Mouse (Mus musculus) adrenal gland, postnatal 14 days (tissue): ENCODE results near the gene Dmap1. TPM values are rescaled to one million over a fixed set of nuclear protein-coding genes. Genes with fewer than 3 reads are reported as not detected.

Source experiments
- DNase-seq: peaks from one replicate; pipeline ENCODE4 v3.0.0; 2021; ENCODE audit warnings: mixed read lengths
- total RNA-seq: library from RNA; stranded (reverse); gene quantifications from 2 replicates; pipeline ENCODE4 v1.2.3, GENCODE M21; 2021

Gene Dmap1
- total RNA-seq, 1 experiment from 2014 or later, result 21.4 TPM

GRCm38 (mm10) chr4:117656961-117657360 lies 25.1 kb downstream of the Dmap1 start:
- DNase-seq, result no peak

- DNase-seq, result no peak
Observed at GRCm38 (mm10) chr4:117655500-117655863, 26.6 kb downstream of the Dmap1 start.

GRCm38 (mm10) chr4:117654703-117655499 lies 27.2 kb downstream of the Dmap1 start:
- DNase-seq, result no peak

- DNase-seq, result no peak
Observed at GRCm38 (mm10) chr4:117654016-117654702, 27.9 kb downstream of the Dmap1 start.

- no peak for DNase-seq
Observed at GRCm38 (mm10) chr4:117652727-117653126, 29.3 kb downstream of the Dmap1 start.

GRCm38 (mm10) chr4:117651626-117652101 lies 30.4 kb downstream of the Dmap1 start:
- DNase-seq, result peak; percentile 59

- DNase-seq, result no peak
Observed at GRCm38 (mm10) chr4:117646926-117647755, 34.9 kb downstream of the Dmap1 start.

- no peak for DNase-seq
Observed at GRCm38 (mm10) chr4:117646496-117646895, 35.6 kb downstream of the Dmap1 start.

GRCm38 (mm10) chr4:117645859-117646258 lies 36.2 kb downstream of the Dmap1 start:
- no peak for DNase-seq

- DNase-seq, result no peak
Observed at GRCm38 (mm10) chr4:117645031-117645435, 37.0 kb downstream of the Dmap1 start.

- no peak for DNase-seq
Observed at GRCm38 (mm10) chr4:117641804-117642203, 40.3 kb downstream of the Dmap1 start.

- DNase-seq, result no peak
Observed at GRCm38 (mm10) chr4:117640925-117641703, 41.0 kb downstream of the Dmap1 start.

GRCm38 (mm10) chr4:117636891-117637613 lies 45.0 kb downstream of the Dmap1 start:
- no peak for DNase-seq

GRCm38 (mm10) chr4:117636152-117636551 lies 45.9 kb downstream of the Dmap1 start:
- no peak for DNase-seq

- DNase-seq, result no peak
Observed at GRCm38 (mm10) chr4:117634642-117635041, 47.4 kb downstream of the Dmap1 start.

- DNase-seq, result peak; percentile 1
Observed at GRCm38 (mm10) chr4:117633527-117633926, 48.5 kb downstream of the Dmap1 start.

- peak; percentile 4 for DNase-seq
Observed at GRCm38 (mm10) chr4:117630053-117630670, 51.9 kb downstream of the Dmap1 start.

GRCm38 (mm10) chr4:117628464-117628863 lies 53.6 kb downstream of the Dmap1 start:
- peak; percentile 2 for DNase-seq
